Mouse (Mus musculus) cortical plate, adult 2 months (tissue): ENCODE measurements around the gene Wdr24.

ENCODE experiments used
- CTCF ChIP-seq: fragments of 200-500 bp; IDR thresholded peaks from 2 replicates; pipeline ENCODE4 v1.5.1; 2011; ENCODE audit warnings: mild to moderate bottlenecking, control low read depth, low read length; ENCODE audit not compliant: insufficient read depth; ENCODE audit errors: extremely low read depth
- POLR2A ChIP-seq: fragments of 200-500 bp; IDR thresholded peaks from 2 replicates; pipeline ENCODE4 v1.6.1; 2011; ENCODE audit warnings: mild to moderate bottlenecking, low read length, control low read depth; ENCODE audit not compliant: insufficient read depth; ENCODE audit errors: extremely low read depth

- TF ChIP-seq CTCF, result no peak
- no peak for TF ChIP-seq POLR2A
Observed at GRCm38 (mm10) chr17:25817662-25818061, 5.8 kb upstream of the Wdr24 start.
